Mouse (Mus musculus) urinary bladder, postnatal 10 days (tissue): ENCODE data around the gene Slc45a1.

Experiments used
- DNase-seq: peaks from one replicate; pipeline ENCODE4 v3.0.0; 2022; ENCODE audit warnings: low spot score

The Slc45a1 gene

DNA sequence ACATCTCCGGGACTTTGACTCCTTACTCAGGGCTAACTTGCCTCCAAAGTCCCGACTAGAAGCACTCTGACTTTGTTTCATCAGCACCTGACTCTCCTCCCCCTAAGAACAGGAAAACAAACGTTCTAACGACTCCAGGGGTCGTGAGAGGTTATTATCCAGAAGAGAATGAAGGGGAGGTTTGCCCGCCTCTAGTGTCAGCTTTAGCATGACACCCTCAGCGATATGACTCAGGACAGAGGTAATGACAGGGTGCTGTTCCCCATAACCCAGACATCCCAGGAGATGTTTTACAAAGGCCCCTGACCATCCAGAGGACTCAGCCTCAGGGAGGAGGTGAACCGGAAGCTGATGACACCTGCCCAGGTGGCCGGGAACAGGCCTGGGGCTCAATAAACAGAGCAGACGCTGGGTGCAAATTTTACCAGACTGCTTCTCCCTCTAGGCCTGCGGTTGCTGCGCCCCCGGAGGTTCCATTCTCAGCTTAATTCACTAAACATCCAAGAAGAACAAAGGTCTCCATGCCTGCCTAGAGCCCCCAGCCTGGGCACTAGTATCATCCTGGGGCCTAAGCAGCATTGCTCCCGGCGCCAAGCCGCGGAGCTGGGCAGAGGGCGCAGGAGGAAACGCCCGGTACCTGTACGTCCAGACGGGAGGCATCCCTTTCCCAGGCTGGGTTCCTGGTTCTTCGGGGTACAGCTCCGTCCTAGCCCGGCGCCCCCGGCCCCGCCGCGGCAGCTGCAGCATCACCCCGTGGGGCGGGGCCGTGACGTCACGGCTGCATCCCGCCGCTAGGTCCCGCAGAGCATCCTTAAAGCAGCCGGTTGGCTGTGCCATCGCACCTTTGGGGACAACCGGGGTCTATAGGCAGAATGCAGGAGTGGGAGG, at the start of gene Slc45a1:
Gene Slc45a1 (minus strand): TSS at position 785 of the 888 bp plus-strand sequence.
- no peak for DNase-seq

DNA sequence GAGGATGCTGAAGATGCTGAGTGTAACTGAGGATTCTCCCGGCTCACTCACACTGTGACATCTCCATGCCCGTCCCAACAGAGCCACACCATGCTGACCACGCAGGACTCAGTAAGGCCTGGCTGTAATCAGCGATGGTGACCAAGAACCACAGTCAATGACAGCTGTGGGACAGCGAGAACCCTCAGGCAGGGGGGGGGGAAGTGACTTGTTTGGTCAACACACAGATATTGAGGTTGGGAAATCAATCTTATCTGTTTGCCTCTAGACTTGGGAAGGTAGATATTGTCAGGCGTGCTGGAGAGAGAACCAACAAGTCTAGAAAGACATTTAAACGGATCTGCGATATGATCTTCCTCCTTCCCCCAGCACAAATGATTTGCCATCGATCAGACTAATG, 48.9 kb upstream of the Slc45a1 start:
- DNase-seq: no peak

DNA sequence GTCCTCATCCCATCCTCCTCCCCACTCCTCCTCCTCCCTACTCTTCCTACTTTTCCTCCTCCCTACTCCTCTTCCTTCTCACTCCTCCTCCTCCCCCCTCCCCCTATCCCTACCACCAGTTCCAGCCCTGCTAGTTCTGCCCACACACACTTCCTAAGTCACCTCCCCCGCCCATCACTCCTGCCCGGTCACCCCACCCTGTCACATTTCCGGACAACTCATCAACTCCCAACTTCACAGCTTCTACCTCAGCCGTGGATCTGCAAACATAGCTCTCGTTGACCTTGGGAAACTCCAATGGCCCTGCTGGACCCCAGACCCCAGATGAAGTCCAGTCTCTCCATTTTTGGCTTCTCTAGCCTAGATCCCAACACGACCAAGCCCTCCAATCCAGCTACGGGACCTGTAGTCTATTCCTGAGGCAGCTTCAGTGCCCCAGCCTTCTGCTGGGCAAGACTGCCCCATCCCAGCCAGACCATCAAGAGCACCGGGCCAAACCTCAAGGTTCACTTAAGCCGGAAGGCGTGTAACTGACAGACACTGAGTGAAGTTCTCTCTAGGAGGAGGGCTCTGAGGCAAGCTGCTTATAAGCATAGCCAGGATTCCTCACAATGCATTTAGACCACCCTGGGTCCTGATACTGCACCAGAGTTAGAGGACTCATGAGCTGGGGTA, 42.6 kb upstream of the Slc45a1 start:
- DNase-seq: no peak

DNA sequence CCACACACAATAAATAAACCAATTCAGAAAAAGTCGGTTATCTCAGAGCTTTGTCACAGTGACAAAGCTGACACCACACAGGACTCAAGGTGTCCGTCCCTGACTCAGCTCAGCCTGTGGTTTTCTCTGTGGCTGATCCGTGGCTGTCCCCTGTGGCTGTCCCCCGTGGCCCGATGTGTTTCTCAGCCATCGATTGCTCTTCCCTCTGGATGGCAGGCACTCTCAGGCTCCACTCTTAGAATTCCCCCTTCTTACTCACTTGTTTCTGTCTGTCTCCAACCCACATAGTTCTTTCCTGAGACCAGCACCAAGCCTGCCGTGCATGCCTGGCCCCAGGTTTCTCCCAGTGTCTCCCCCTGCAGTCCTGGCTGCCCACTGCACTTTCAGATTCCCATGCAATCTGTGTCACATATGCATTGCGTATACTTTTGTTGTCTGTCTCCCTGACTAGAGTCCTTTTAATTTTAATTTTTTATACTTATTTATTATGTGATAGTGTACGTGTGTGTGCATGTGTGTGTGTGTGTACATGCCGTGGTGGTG, 41.0 kb upstream of the Slc45a1 start:
- no peak for DNase-seq

DNA sequence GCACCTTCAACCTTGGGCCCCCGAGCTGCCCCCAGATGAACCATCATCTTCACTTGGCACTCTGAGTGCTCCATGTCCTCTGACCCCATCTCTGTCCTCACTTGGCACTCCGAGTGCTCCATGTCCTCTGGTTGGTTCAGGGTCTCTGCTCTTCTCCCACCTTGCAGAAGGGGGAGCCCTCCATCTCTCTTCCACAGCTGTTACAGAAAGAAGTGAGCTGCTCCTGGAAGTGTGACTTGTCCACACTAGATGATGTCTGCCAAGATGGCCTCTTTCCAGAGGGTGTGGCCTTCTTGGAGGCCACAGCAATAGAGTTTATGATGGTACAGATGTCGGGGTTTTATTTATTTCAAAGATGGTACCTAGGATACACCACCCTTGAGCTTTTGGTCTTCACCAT, 38.8 kb upstream of the Slc45a1 start:
- no peak for DNase-seq

DNA sequence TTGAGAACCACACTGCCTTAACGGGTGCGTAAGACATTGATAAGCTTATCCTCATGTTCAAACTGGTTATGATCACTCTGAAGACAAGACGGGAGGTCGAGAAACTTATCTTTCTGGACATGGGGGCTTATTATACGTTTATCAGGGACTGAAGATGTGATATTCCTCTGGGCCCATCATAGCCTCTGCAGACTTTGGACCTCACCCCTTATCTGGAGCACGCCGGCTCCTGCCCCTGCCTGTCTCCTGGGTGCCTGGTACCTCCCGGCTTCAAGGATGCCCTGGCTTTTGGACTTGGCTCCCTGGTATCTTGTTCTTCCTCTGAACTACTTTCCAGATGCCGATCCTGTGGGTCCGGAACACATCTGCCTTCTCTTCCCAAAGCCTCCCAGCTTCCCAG, 37.6 kb upstream of the Slc45a1 start:
- no peak for DNase-seq

DNA sequence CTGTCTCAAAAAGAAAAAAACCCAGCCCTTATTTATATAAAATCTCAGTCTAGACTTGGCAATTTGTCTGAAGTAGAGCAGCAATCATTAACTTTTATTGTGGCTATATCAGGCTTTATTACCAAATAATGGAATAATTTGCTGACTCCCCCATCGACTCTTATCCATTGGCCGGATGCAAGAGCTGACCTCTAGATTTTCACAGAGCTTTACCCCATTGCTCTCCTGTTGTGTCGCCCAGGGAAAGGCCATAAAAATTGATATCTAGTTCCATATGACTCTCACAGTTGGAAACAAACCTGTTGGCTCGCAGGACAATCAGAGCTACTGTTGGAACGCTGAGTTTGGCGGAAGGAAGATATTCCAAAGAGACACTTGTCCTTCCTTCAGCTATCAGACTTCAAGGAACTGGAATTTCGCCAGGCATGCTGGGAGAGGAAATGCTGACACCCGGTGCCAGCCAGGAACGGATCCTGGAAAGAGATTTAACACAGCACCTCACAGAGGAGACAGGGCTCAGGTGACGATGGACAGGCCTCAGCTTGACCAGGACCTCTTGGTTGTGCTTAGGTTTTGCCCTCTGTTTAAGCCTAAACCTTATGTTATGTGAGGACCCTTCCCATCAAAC, 35.3 kb upstream of the Slc45a1 start:
- DNase-seq: no peak

DNA sequence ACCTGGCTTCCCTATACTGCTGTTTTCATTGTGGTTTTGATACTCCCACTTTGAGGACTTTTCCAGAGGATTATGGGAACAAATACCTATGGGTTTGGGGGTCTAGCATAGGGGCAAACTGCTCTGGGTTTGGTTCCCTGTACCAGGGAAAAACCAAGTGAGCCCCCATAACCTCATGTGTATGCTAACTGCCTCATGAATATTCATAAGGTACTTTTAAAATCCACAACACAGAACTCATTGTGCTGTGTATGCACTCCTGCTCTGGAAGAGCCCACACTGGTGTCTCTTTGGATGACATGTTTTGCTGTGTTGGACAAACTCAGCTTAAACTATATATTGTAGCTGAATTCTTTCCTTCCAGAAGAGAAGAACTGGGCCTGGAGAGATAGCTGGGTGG, 34.6 kb upstream of the Slc45a1 start:
- DNase-seq: no peak

DNA sequence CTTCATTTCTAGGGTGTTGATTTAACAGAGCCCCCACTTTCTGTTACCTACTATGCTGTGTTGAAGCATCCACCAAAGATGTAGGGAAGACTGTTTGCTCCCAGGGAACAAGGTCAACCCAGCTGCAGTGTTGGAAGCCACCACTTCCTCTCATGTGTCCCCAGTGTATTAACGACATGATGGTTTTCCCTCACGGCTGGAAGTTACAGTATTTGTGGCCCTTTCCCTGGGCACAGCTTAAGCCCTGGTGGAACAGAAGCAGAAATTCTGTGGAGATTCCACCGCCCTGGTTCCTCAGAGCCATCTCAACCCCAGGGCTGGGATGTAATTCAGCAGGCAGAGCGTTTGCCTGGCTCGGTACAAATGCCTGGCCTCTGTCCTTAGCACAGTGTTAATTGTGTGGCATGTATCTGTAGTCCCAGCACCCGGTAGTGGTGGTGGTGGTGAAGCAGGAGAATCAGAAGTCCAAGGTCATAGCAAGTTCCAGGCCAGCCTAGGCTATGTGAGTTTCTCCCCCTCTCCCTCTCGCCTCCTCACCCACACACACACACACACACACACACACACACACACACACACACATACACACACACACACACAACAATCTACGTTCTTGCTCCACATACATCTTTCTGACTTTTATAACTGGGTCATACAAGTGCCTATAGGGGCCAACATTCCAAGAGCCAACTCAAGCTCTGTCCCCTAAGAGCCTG, 34.0 kb upstream of the Slc45a1 start:
- DNase-seq: no peak

DNA sequence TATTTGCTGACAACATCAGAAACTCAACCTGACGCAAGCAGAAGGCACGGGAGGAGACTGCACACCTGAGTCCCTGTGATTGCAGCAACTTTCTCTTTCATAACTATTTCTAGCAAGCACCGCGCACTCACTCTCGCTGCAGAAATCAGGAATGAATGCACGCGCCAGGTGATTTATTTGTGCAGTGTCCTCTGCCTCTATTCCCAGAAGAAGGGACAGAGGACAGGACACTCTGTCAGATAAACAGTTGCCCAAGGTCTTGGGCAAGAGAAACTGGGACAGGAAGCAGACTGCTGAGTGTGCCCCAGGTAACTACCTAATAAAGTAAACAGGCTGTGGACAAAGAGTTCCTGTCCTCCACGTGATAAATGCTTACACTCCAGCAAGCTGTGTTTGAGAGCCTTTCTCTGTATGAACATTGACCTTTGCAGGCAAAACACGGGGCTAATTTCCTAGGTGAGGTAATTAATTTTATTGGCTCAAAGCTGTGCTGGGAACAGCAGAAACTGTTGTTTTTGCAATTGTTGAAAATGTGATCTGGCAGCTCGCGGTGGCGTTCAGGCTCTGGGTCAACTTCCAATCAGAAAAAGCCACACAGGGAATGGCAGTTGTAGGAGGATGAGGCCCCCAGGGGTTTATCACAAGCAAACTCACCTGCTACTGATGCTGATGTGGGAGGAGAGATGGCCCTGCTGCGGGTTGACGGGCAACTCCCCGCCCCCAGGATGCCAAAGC, 33.2 kb upstream of the Slc45a1 start:
- no peak for DNase-seq

DNA sequence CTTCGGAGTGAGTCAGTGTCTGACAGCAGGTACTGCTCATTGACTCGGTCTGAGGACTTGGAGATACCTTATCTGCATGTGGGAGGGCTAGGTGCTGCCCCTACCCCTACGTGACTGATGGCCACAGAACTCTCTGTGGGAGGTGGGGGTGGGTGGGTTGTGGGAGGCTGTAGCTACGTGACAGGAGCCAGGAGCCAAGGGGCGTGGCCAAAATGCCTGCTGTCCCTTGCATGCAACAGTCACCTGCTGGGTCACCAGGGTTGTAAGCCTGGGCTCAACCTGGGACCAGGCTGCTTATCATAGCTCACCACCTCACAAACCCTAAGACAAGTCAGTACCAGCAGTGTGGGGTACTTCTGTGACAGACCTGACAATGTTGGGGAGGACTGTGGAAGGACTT, 28.4 kb upstream of the Slc45a1 start:
- DNase-seq: no peak

DNA sequence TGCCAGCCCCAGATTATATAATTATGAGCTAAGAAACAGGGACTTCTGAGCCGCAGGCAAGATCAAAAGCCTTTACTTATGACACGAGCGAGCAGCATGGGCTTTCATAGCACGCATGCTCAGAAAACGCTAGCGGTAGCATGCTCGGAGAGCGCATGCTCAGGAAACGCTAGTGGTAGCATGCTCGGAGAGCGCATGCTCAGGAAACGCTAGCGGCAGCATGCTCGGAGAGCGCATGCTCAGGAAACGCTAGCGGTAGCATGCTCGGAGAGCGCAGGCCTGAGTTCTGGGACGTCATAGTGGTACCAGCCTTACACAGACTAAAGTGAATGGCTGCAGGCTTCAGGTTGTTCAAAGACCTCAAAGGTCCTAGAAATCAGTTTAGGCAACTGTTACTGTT, 26.8 kb upstream of the Slc45a1 start:
- DNase-seq: no peak

DNA sequence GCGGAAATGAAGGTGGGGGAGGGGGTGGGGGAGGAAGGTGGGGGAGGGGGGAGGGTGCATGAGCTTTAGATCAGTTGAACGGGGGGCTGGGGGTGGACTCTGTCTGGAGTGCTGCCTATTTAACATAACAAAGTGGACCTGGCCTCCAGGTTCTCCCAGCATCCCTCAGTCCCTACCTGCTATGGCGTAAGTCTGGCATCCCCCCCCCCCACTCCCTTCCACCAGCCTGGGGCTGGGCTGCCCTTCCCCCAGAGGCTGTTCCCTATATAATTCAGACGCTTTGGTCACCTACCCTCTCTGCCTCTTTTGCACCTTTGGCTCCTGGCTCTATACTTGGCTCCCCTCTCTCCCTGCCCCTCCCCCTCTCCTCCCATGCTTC, 25.9 kb upstream of the Slc45a1 start:
- no peak for DNase-seq

DNA sequence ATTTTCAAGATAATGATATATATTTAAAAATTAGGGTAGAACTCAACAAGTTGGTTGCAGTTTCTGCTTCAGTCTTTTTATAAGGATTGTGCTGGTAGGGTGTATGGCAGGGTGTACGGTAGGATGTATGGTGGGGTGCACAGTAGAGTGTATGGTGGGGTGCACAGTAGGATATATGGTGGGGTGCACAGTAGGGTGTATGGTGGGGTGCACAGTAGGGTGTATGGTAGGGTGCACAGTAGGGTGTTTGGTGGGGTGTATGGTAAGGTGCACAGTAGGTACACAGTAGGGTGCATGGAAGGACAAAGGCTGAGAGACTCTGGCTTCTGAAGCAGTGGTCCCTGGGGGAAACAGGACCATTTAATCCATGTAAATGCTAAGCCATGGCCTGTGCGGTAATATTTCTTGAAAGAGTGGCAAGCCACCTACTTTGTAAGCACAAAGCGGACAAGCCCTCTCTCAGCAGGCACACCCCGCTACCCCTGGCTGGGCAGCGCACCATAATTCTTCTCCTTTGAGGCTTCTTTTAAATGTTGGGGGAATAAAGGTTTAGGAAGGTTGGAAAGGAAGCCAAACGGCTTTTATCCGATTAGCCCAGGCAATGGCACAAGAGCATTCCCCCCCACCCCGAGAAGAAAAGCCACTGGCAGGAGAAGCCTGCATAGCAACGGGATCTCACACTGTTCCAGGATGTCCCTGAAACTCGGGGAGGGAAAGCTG, 25.3 kb upstream of the Slc45a1 start:
- no peak for DNase-seq

DNA sequence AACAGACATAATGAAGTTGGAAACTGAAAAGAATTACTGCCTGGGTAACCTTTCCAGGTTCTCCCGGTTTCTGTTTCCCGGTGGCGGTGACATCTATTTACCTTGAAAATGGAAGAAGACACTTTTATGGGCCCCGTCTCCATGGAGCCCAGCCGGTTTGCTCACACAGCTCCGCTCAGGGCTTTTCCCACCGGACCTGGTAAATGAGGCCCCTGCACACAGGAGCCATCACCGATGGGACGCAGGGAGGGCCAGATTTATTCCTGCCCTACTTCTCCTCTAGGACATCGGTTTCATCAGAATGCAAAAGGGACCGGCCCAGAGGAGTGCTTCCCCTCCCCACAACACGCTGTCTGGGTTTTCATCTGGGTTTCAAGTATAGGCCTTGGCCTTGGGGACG, 24.1 kb upstream of the Slc45a1 start:
- DNase-seq: no peak

DNA sequence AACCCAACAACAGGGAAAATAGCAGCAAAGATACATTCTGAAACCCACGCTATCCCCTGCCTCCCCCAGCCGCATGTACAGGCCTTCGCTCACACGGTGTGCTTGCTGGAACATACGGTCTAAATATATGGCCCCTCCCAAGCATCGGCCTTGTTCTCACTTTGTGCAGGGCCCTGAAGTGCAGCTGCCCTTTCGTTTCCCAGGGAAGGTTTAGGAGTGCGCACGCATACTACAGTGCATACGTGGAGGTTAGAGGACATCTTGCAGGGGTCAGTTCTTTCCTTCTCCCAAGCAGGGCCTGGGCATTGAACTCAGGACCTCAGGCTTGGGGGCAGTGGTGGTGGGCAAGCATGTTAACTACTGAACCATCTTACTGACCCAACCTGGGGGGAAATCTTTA, 23.3 kb upstream of the Slc45a1 start:
- DNase-seq: no peak

DNA sequence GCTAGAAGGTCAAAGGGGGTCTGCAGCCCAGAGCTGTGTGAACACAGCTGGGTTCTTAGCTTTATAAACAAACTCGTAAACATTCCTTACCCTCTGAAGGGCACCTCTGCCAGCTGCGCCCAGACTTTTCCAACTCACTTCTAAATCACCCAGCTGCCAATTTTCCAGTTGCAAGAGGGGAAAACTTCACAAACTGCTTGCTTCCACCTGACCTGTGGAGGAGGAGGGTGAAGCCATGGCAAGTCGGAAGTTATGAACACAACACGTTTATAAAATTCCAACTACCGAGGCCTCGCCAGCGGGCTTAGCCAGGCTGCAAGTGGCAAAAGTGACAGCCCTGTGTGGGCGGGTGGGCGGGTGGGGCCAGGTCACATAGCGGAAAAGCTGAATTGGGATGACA, 13.8 kb upstream of the Slc45a1 start:
- DNase-seq: no peak

DNA sequence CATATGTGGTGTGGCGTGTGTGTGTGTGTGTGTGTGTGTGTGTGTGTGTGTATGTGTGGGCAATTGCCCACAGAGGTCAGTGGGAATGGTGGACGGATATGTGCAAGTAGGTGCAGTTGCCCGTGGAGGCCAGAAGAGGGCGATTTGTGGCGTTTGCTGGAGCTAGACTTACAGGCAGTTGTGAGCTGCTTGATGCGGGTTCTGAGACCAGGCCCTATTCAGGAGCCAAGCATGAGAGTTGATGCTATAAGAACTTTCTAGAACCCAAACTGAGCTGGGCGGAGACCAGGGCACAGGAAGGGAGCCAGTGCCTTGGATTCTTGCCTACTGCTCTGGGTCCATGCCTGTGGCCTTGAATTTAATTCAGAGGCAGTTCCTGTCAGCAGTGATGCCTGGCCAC, 12.8 kb upstream of the Slc45a1 start:
- DNase-seq: no peak

DNA sequence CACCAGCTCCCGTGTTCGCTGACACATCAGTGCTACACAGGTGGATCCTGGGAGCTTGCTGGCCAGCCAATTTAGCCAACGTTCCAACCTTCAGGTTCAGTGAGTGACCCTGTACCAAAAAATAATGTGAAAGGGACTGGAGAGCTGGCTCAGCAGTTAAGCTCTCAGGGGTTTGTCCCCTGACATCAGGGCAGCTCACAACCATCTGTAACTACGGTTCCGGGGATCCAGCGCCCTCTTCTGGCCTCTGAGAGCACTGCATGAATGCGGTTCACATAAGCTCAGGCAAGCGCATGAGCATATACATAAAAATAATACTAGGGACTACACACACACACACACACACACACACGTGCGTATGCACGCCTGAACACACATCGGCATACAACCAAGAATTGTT, 11.2 kb upstream of the Slc45a1 start:
- DNase-seq: no peak

DNA sequence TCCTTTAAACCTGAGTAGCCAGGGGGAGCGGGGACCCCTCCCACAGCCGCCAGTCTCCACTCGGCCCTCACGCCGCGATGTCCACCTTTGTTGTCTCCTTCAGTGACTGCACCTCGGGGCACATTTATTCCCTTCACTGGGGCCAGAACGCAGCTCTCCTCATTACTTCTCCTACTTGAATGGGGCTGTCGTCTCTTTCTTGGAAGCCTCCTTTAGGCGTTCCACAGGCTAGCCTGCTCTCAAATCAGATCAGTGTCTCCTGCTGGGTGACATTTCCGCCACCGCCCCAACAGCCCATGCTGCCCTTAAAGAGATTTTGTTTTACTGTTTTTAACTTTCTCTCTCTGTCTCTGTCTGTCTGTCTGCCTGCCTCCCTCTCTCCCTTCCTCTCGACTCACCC, 9.9 kb upstream of the Slc45a1 start:
- DNase-seq: no peak
